Mouse (Mus musculus): Measurements from ENCODE around the gene Plekha6. TPM values are rescaled to one million over a fixed set of nuclear protein-coding genes. Genes with fewer than 3 reads are reported as not detected.

The Plekha6 gene
- total RNA-seq, 2 experiments from 2014 or later: 16.9 to 21.7 TPM

GRCm38 (mm10) chr1:133276983-133277382 is 113.0 kb downstream of the Plekha6 start:
- DNase-seq: no peak

- no peak for DNase-seq
Measured at GRCm38 (mm10) chr1:133278539-133278938, 114.5 kb downstream of the Plekha6 start.

GRCm38 (mm10) chr1:133278946-133279631 is 115.1 kb downstream of the Plekha6 start:
- no peak for DNase-seq

GRCm38 (mm10) chr1:133279632-133280093 is 115.7 kb downstream of the Plekha6 start:
- DNase-seq: no peak

GRCm38 (mm10) chr1:133280537-133280936 is 116.5 kb downstream of the Plekha6 start:
- DNase-seq: no peak

DNA sequence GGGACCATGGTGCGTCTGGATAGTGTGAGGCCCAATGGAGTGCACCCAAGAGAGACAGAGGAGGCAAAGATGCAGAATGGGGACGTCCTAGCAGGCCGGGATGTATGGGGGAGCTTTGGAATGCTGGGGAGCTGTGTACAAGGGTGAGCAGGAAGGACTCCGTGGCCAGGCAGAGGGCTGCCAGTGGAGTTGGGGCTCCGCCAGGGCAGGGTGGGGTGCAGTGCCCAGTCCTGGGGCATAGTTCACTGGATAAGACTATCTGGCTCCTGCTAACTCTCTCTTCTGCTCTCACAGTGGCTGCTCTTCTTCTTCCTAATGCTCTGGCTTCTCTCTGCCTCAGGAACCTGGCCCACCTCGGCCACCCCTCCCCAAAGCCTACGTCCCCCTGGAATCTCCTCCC is 121.9 kb downstream of the Plekha6 start:
- DNase-seq: no peak

DNA sequence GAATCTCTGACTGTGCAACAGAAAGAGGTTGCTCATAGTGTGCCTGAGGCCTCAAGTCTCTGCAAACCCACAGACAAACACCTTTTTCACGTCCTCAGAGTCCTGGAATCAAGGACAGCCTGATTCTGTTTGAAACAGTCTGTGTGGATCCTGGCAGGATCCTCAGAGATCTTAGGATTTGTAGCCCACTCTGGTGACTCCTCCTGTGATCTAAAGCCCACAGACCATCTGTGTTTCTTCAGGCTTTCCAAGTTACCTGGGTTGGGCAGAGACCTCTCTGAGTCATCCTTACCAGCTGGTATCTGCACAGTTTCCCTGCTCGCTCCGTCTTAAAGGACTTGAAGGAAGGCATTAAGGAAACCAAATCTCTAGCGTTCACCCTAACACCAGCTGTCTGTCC is 123.0 kb downstream of the Plekha6 start:
- no peak for DNase-seq

DNA sequence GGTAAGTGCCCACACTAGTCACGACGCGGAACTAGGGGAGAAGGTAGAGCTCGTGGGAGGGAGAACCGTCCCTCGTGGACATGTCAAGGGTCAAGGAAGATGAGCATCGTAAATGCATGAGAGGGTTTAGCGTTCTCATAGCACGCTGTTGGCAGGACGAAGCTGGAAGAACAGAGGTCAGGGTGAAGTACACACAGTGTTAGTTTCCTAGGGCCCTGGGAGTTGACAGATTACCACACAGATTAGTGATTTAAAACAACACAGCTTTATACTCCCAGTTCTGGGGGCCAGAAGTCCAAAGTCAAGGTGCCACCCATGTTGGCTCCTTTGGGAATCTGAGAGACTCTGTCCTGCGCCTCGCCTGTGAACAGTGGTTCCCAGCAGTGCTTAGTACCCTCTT is 123.9 kb downstream of the Plekha6 start:
- DNase-seq: no peak

DNA sequence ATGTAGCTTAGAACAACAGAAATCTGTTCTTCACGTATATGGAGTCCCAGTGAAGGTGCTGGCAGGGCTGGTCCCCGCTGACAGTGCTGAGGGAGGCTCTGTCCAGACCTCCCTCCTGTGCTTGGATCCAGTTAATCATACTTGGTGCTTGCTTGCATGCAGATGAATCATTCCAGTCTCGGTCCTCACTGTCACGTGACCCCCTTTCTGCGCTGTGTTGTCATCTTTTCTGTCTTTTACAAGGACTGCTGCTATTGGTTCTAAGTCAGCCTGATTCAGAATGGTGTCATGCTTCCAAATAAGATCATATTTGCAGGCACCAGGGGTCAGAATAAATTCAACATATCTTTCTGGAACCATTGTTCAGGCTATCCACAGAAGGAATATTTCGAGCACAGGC is 127.9 kb downstream of the Plekha6 start:
- no peak for DNase-seq

DNA sequence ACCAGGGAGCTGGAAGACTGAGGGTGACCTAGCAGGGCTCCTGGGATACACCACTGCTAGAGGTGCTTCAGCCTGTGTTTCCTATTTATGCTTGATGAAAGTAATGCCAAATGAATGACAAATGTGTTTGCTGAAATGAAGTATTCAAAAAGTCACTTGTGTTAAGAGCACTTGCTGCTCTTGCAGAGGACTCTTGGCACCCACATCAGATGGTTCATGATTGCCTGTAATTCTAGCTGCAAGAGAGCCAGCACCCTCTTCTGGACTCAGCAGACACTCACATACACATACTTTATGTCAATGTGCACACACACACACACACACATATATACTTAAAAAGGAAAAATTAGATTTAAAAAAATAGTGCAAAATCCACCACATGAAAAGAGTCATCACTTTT is 128.6 kb downstream of the Plekha6 start:
- no peak for DNase-seq

DNA sequence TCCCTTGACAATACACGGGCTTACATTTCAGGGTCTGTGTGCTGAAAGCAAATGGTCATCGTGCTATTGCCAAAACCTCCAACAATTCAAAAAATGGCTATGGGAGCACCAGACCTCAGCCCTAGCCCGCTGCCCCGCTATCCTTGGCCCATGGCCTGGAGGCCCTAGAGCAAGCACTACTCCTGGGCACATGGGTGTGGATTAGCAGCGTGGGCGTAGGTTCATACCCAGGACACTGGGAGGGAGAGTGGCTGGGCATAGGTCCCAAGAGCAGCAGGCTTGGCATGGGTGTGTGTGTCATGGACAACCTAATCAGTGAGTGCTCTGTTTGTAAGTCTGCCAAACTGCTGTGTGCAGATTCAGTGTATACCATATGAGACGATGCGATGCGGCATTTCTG is 132.4 kb downstream of the Plekha6 start:
- DNase-seq: peak; percentile 52

DNA sequence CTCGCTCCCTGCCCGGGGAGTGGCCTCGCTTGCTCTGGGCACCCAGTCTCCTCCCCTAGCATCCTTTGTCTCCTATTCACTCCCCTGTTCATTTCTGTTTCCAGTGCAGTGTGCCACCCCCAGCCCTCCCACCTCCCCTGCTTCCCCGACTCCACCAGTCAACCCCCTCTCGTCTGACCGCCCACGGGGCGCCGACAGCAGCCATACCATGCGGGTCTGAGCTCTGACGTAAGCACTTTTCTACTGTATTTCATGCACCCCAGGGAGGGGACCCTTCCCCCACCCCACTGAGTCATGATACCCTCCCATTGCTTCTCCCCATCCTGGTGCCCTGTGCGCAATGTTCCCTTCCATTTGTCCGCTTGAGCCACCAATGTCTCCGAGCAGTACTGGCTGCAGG is 134.8 kb downstream of the Plekha6 start:
- DNase-seq: no peak

DNA sequence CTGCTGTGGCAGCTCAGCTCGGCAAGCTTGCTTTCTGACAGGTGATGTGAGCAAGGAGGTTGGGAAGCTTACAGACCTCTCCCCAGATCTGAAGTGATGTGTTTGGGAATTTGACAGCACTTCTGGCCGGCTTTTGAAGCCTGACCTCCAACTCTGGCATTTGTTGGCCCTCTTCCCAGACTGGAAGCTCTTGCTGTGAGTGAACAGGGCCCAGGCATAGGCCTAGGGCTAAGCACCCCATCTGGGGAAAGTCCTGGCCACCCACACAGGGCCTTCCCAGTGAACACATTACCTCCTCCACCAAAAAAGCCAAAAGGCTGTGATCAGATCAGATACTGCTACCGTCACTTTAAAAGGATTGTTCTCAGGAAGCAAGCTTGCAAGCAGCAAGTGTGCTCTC is 138.5 kb downstream of the Plekha6 start:
- peak; percentile 84 for DNase-seq

DNA sequence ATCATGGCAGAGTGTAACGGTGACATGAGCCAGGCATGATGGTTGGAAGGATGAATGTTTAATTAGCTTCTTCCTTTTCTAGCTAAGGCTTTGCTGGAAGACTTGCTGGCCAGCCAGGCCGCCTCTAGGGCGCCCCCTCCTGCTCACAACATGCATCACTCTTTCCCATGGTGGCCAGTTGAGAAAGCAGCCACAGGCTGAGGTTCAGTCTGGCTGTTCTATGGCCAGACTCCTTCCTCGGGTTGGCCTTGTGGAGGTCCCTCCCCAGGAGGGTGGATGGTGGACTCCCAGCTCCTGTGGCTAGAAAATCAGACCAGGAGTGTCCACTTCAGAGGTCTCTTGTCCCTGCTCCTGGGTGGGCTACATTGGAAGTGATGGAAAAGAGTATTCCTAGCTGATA is 142.8 kb downstream of the Plekha6 start:
- peak; percentile 91 for DNase-seq

- peak; percentile 51 for DNase-seq
Measured at GRCm38 (mm10) chr1:133307318-133307717, 143.3 kb downstream of the Plekha6 start.

GRCm38 (mm10) chr1:133309652-133310267 is 145.8 kb downstream of the Plekha6 start, which contains the start of gene Golt1a:
Gene Golt1a, plus strand, starts transcription at chr1:133309800.
- no peak for DNase-seq

GRCm38 (mm10) chr1:133311240-133311639 is 147.2 kb downstream of the Plekha6 start:
- no peak for DNase-seq

DNA sequence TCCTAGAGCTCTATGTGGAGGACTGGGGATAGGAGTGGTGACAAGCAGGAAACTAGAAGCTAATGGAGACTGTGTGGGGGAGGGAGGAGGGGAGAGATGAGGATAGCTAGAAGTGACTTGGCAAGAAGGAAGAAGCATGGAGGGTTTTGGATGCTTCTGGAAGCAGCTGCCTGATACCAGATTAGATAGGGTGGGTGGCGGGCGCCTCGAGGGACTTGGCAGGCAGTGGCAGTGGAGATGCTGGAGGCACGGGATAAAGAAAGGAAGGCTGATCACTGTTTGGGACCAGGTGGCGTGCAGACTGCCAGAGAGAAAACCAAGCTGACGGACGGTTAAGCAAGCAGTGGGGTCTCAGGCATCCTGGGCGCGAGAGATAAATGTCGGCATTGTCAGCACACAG is 147.9 kb downstream of the Plekha6 start:
- DNase-seq: no peak

DNA sequence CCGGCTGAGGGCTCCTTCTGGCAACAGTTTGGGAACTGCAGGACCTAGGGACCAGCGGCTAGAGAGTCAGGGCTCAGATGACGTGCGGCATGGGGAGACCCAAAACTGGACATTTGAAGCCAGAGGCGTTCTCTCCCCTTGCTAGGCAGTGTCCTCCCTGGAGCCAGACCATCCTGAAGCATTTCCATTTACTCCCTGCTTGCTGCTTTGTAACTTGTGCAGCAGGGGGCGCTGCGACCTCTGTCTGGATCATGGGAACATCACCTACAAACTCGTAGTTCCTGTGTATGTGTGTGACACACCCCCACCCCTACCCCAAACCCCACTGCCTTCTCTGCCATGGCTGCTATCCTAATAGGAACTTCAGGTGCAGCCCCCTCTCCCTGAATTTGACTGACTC is 150.4 kb downstream of the Plekha6 start:
- peak; percentile 79 for DNase-seq

- no peak for DNase-seq
Measured at GRCm38 (mm10) chr1:133315775-133316174, 151.8 kb downstream of the Plekha6 start.

DNA sequence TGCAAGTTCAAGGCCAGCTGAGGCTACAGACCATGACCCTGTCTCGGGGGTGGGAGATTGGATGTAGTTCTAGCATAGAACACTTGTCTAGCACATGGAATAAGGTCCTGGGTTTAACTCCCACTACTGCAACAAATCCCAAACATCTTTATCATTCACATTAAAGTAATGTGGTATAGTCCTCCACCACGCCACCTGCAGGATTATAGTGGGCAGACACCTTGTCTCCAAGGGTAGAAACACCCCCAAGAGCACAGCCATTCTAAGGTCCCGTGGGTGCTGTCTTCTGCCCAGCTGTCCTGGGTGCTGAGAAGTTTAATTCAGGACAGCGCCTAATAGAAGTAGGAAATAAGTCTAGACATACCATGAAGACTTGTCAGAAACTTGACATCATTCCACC is 152.6 kb downstream of the Plekha6 start:
- no peak for DNase-seq

DNA sequence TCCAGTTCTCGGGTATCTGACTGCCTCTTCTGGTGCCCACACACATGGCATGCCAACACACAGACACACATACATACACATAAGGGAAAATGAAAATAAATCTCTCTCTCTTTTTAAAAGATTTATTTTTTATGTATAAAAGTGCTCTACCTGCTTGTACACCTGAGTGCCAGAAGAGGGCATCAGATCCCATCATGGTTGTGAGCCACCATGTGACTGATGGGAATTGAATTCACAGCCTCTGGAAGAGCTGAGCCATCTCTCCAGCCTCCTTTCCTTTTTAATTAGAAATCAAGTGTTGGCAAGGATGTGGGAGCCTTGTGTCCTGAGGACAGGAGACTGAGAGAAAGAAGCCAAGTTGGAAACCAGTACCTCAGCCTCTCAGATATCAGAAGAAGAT is 153.1 kb downstream of the Plekha6 start:
- no peak for DNase-seq

- no peak for DNase-seq
Measured at GRCm38 (mm10) chr1:133321267-133321925, 157.4 kb downstream of the Plekha6 start, which contains the start of gene Kiss1. Gene Kiss1, plus strand, starts transcription at chr1:133321875.

Data from adrenal gland, postnatal 10 days (tissue).